Mouse (Mus musculus) hindbrain, embryonic 15.5 days (tissue): ENCODE data around the gene Elmo3. TPM values are rescaled to one million over a fixed set of nuclear protein-coding genes. Genes with fewer than 3 reads are reported as not detected.

Experiments used
- ATAC-seq: fragments of 200-750 bp; cut with Nextera tagmentation; 2 replicates; pipeline ENCODE4 v1.8.0; 2017; ENCODE audit warnings: low read depth, moderate number of reproducible peaks, moderate TSS enrichment; ENCODE audit not compliant: low FRiP score
- H3K27ac ChIP-seq: fragments of 300-500 bp; sonication (generic); replicated peaks from 2 replicates; pipeline ENCODE4 v1.5.1; 2015; ENCODE audit warnings: mild to moderate bottlenecking, inconsistent platforms
- H3K27me3 ChIP-seq: fragments of 300-500 bp; sonication (generic); 2 replicates; pipeline ENCODE4 v1.6.1; 2015; ENCODE audit warnings: control low read depth, inconsistent platforms
- H3K36me3 ChIP-seq: fragments of 300-500 bp; sonication (generic); 2 replicates; pipeline ENCODE4 v1.6.1; 2015; ENCODE audit warnings: control low read depth, inconsistent platforms
- H3K4me1 ChIP-seq: fragments of 300-500 bp; sonication (generic); replicated peaks from 2 replicates; pipeline ENCODE4 v1.6.1; 2015; ENCODE audit warnings: control low read depth, inconsistent platforms
- H3K4me2 ChIP-seq: fragments of 300-500 bp; sonication (generic); 2 replicates; pipeline ENCODE4 v1.6.1; 2015; ENCODE audit warnings: moderate library complexity, mild to moderate bottlenecking, inconsistent platforms
- H3K4me3 ChIP-seq: fragments of 300-500 bp; sonication (generic); 2 replicates; pipeline ENCODE4 v1.5.1; 2015; ENCODE audit warnings: mild to moderate bottlenecking, inconsistent platforms
- H3K9ac ChIP-seq: fragments of 300-500 bp; sonication (generic); 2 replicates; pipeline ENCODE4 v1.6.1; 2015; ENCODE audit warnings: inconsistent platforms
- H3K9me3 ChIP-seq: fragments of 300-500 bp; sonication (generic); 2 replicates; pipeline ENCODE4 v1.6.1; 2016; ENCODE audit warnings: control low read depth, inconsistent platforms
- WGBS: fragments of 180-500 bp; shearing (Covaris S2); methylation state at CpG from one replicate; pipeline ENCODE4 v1.1.7; 2015; 5-methylcytosine and 5-hydroxymethylcytosine counted together
- polyA plus RNA-seq: library from polyadenylated mRNA; unstranded; fragments of >200 nt; fragmentation: Nextera tagmentation; extraction: Ambion mirVana; gene quantifications from 2 replicates; pipeline ENCODE4 v1.2.1, GENCODE M21; 2015

Gene Elmo3
- polyA plus RNA-seq, 1 experiment from 2014 or later, result 1.3 TPM

DNA sequence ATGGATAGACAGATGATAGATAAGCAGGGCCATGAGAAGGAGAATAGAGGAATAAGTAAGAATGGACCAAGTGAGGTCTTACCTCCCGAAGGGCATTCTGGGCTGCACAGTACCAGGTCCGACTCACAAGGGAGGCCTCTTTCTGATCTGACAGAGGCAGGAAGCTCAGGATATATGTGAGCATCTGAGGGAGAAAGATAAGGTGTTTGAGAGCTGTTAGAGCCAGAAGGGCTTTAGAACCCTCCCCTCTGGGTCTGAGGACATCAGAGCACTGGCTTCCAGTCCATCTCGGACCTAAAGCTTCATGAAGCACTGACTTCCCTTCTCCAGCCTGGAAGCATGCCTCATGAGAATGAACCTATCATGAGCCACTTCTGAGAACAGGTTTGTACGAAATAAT, 17.8 kb downstream of the Elmo3 start:
- no peak overlapping the region for H3K4me3 ChIP-seq
- 91% methylated on average over 4 of the region's 4 CpGs for WGBS
- no peaks in the 10 kb centered on the region for H3K27me3 ChIP-seq
- no peak for ATAC-seq
- H3K9ac ChIP-seq, result no peak overlapping the region
- peaks cover 18% of the 10 kb centered on the region for H3K36me3 ChIP-seq
- peaks cover 24% of the 10 kb centered on the region for H3K4me1 ChIP-seq
- no peaks in the 10 kb centered on the region for H3K9me3 ChIP-seq
- no peak overlapping the region for H3K27ac ChIP-seq
- H3K4me2 ChIP-seq, result no peak overlapping the region

DNA sequence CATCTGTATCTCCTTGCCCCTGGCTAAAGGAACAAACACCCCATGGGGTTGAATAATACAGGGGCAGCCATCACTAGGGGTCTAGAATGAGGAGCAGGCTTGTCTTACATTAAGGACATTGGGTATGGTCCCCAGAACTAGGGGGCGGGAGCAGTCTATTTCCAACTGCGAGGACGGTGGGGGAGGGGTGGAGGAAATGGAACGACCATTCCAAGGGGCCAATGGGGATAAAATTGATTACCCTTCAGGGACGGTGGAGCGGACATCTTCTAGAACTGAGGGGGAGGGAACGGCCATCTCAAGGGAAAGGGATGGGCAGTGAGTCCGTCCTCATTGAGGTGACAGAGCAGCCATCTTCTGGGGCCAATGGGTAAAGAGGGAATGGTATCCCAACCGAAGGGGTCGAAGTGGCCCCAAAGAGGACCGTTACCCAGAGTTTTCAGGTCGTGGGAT, 20.3 kb downstream of the Elmo3 start:
- H3K36me3 ChIP-seq, result peaks cover 31% of the 10 kb centered on the region
- H3K9ac ChIP-seq, result peak overlapping the region; percentile 87
- H3K27ac ChIP-seq, result peak overlapping the region; percentile 83
- H3K4me2 ChIP-seq, result peak overlapping the region; percentile 90
- under 1% methylated on average over 12 of the region's 12 CpGs for WGBS
- no peaks in the 10 kb centered on the region for H3K27me3 ChIP-seq
- H3K9me3 ChIP-seq, result no peaks in the 10 kb centered on the region
- peak overlapping the region; percentile 68 for H3K4me3 ChIP-seq
- ATAC-seq, result peak; percentile 65
- peaks cover 24% of the 10 kb centered on the region for H3K4me1 ChIP-seq

DNA sequence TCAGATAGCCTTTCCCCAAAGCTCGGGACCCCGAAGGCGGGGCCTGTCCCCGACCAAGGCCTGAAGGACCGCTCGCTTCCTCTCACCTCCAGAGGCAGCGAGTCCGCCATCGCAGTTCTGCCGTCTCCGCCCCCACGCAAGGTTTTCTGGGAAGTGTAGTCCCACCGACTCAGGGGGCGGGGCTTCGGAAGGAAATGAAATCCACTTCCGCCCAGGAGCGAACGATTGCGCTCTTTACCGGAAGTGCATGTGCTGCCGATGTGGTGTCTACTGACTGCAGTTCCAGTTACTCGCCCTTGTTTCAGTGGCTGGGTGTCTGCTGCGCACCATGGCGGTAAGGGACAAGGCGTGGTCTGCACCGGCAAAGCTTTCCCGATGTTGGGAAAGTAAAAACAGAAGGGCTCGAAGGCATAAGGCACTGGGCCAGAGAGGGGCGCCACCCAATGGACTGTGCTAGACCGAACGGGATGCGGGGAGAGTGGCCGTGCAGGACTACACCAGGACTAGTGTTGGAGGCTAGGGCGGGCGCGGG, 20.8 kb downstream of the Elmo3 start, which contains the start of the genes Lrrc29 and Tmem208:
Lrrc29 (minus strand) TSS at position 138 of the 532 bp plus-strand sequence.
Tmem208 (plus strand) TSS at position 214 of the 532 bp plus-strand sequence.
- ATAC-seq, result peak; percentile 94
- H3K9ac ChIP-seq, result peak within 1 kb of the TSS; percentile 87

DNA sequence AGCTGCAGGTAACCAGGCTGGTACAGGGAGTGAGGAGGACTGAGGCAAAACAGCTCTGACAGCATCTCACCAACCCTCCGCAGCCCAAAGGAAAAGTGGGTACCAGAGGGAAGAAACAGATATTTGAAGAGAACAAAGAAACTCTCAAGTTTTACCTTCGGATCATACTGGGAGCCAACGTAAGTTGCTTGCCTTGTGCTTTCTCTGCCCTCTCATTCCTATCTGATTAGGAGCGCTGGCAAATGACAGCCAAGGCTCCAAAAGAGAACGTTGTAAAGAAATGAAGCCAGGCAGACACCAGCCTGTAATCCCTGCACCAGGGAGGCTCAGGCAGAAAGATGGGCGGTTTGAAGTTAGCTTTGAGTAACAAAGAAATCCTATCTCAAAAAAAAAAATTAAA, 21.6 kb downstream of the Elmo3 start:
- 43% methylated on average over 6 of the region's 6 CpGs for WGBS
- Histone ChIP-seq H3K9me3 (no peaks in the 10 kb centered on the region), H3K9ac (peak overlapping the region; percentile 87), H3K27me3 (no peaks in the 10 kb centered on the region), H3K27ac (peak overlapping the region; percentile 83), H3K4me3 (peak overlapping the region; percentile 68), H3K4me1 (peaks cover 24% of the 10 kb centered on the region), H3K36me3 (peaks cover 44% of the 10 kb centered on the region), H3K4me2 (peak overlapping the region; percentile 90)
- no peak for ATAC-seq

More for the DNA sequence above, 20.8 kb downstream of the Elmo3 start, which contains the start of the genes Lrrc29 and Tmem208:
- H3K4me2 ChIP-seq, result peak within 1 kb of the TSS; percentile 90
- H3K36me3 ChIP-seq, result peaks cover 36% of the 10 kb centered on the region
- H3K4me3 ChIP-seq, result peak within 1 kb of the TSS; percentile 68
- H3K4me1 ChIP-seq, result peaks cover 24% of the 10 kb centered on the region
- under 1% methylated on average over 36 of the region's 36 CpGs for WGBS
- H3K9me3 ChIP-seq, result no peaks in the 10 kb centered on the region
- H3K27ac ChIP-seq, result peak within 1 kb of the TSS; percentile 83
- no peaks in the 10 kb centered on the region for H3K27me3 ChIP-seq

DNA sequence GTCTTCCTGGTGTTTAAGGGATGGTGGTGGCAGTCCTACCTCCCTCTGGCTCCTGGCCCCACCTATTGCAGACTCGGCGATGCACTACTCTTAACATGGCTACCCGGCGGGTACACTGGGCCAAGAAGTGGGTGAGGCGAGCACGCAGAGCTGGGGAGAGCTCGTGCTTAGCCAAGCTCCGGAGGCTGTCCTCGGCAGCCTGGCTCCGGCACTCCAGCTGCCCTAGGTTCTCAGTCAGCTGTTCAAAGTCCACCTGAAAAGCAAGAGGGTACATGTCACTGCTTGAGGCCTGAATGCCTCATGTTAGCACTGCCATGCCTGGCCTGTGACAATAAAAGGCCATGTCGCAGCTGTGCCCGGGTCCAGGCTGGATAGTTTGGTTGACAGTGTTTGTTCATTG, 24.9 kb downstream of the Elmo3 start:
- no peak overlapping the region for H3K9ac ChIP-seq
- peaks cover 13% of the 10 kb centered on the region for H3K4me1 ChIP-seq
- 97% methylated on average over 12 of the region's 12 CpGs for WGBS
- H3K4me3 ChIP-seq, result no peak overlapping the region
- H3K9me3 ChIP-seq, result no peaks in the 10 kb centered on the region
- peaks cover 41% of the 10 kb centered on the region for H3K36me3 ChIP-seq
- no peak overlapping the region for H3K4me2 ChIP-seq
- no peak for ATAC-seq
- no peaks in the 10 kb centered on the region for H3K27me3 ChIP-seq
- no peak overlapping the region for H3K27ac ChIP-seq

DNA sequence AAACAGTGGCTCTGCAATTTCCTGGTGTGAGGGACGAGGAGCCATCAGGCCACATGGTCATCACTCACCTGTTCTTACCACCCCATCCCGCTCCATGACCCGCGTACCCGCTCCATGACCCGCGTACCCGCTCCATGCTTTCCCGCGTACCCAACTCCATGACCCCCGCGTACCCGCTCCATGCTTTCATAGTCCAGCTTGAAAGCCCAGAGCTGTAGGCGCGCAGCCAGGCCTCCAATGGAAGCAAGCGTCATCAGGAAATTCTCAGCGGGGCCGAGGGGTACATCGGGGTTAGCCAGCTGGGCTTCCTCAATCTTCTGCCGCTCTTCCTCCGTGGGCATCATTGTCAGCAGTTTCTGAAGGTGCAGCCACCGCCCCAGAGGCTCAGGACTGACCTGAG, 26.1 kb downstream of the Elmo3 start:
- H3K36me3 ChIP-seq, result peaks cover 41% of the 10 kb centered on the region
- no peak overlapping the region for H3K4me2 ChIP-seq
- no peaks in the 10 kb centered on the region for H3K9me3 ChIP-seq
- peaks cover 10% of the 10 kb centered on the region for H3K4me1 ChIP-seq
- no peaks in the 10 kb centered on the region for H3K27me3 ChIP-seq
- no peak for ATAC-seq
- no peak overlapping the region for H3K4me3 ChIP-seq
- 94% methylated on average over 22 of the region's 22 CpGs for WGBS
- H3K9ac ChIP-seq, result no peak overlapping the region
- H3K27ac ChIP-seq, result no peak overlapping the region

DNA sequence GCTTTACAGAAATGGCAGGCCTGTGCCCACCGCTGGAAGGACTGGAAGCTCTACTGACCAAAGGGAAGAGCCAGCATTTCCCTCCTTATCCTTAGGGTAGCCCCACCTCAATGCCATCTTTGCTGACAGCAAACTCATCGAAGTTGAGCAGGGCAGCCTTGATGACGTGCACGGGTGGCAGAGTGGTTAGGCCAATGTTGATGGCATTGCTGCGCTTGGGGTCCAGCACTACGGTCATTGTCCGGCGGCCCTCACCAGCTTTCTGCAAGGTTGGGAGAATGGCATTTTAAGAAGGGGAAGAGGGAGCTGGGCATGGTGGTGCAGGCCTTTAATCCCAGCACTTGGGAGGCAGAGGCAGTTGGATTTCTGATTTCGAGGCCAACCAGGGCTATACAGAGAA, 26.5 kb downstream of the Elmo3 start:
- WGBS, result 96% methylated on average over 9 of the region's 9 CpGs
- Histone ChIP-seq H3K27ac (no peak overlapping the region), H3K9ac (no peak overlapping the region), H3K4me1 (peaks cover 7% of the 10 kb centered on the region), H3K9me3 (no peaks in the 10 kb centered on the region), H3K36me3 (peaks cover 41% of the 10 kb centered on the region), H3K4me3 (no peak overlapping the region), H3K27me3 (no peaks in the 10 kb centered on the region), H3K4me2 (no peak overlapping the region)
- no peak for ATAC-seq

DNA sequence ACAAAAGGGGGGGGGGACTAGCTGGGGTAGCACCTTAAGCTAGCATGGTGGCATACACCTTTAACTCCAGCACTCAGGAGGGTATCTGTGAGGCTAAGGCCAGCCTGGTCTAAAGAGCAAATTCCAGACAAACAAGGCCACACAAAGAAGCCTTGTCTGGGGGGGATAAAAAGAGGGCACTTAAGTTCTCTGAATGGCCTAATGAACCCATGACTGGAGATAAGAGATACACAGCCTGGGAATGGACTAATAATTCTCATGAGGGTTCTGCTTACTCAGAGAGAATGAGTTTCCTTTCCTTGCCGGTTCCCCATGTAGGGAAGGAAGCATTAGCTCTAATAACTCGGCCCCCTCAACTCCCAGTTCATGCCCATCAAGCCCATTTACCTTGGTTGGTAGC, 27.1 kb downstream of the Elmo3 start:
- H3K36me3 ChIP-seq, result peaks cover 41% of the 10 kb centered on the region
- WGBS, result 74% methylated on average over 2 of the region's 2 CpGs

DNA sequence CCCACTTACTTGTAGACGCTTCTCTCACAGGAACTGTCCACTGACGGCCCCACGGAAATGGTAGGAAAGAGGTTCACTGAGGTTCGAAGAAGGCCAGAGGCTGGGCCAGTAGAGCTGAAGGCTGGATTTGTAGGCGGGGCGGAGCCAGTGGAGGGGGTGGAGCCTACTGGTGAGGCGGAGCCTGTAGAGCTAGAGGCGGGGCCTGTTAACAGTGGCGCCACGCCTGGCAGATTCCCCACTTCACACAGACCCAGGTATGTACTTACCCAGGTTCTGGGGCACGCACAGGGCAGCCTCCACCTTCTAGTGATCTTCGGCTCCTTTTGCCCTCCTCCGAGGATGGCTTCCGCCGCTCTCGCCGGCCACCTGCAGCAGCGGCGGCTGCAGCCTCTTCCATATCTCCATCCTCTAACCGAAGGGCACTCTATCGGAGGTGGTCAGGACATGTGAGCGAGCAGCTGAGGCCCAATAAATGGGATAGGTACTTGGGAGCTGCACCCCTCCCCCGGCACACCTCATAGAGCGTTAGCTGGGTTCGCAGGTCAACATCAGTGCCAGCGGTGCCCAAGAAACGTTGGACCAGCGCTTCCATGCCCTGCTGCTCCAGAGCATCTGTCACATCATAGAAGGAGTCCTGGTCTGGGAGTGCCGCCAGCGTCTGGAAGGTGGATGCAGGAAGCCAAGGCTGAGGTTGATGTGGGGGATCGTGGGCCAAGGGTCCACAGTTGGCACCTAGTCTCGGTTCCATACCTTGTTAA, 31.2 kb downstream of the Elmo3 start:
- H3K4me2 ChIP-seq, result peak overlapping the region; percentile 30
- H3K27me3 ChIP-seq, result no peaks in the 10 kb centered on the region
- peaks cover 7% of the 10 kb centered on the region for H3K36me3 ChIP-seq
- no peak overlapping the region for H3K9ac ChIP-seq
- peaks cover 3% of the 10 kb centered on the region for H3K4me1 ChIP-seq
- peak overlapping the region; percentile 17 for H3K4me3 ChIP-seq
- WGBS, result 50% methylated on average over 32 of the region's 32 CpGs
- no peaks in the 10 kb centered on the region for H3K9me3 ChIP-seq
- H3K27ac ChIP-seq, result no peak overlapping the region
- ATAC-seq, result peak; percentile 36; the same call in 1 of the 2 replicates

More for the DNA sequence above, 27.1 kb downstream of the Elmo3 start:
- no peak for ATAC-seq
- Histone ChIP-seq H3K9me3 (no peaks in the 10 kb centered on the region), H3K27ac (no peak overlapping the region), H3K4me3 (no peak overlapping the region), H3K4me2 (no peak overlapping the region), H3K9ac (no peak overlapping the region), H3K27me3 (no peaks in the 10 kb centered on the region), H3K4me1 (peaks cover 1% of the 10 kb centered on the region)

DNA sequence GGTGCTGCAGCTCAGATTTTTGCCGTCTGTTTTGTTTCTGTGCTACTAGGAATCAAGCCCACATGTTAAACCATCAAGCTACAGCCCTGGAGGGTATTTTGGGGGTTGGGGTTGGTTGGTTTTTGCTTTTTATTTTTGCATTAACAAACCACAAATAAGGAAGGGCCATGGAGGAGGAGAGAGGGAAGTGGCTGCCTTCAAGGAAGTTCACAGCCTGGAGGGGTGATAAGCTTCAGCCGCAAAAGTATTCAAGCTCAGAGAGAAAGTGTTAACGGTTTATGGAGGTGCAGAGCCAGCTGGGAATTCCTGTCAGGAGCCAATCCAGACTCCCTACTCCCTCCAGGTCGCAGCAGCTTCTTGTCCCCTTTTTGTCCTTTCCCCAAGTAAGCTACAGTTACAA, 33.6 kb downstream of the Elmo3 start:
- 69% methylated on average over 4 of the region's 4 CpGs for WGBS
- Histone ChIP-seq H3K9ac (no peak overlapping the region), H3K4me1 (peaks cover 5% of the 10 kb centered on the region), H3K4me3 (no peak overlapping the region), H3K27me3 (no peaks in the 10 kb centered on the region), H3K27ac (no peak overlapping the region), H3K4me2 (no peak overlapping the region), H3K9me3 (no peaks in the 10 kb centered on the region), H3K36me3 (peaks cover 3% of the 10 kb centered on the region; the same call in 1 of the 2 replicates)
- no peak for ATAC-seq

DNA sequence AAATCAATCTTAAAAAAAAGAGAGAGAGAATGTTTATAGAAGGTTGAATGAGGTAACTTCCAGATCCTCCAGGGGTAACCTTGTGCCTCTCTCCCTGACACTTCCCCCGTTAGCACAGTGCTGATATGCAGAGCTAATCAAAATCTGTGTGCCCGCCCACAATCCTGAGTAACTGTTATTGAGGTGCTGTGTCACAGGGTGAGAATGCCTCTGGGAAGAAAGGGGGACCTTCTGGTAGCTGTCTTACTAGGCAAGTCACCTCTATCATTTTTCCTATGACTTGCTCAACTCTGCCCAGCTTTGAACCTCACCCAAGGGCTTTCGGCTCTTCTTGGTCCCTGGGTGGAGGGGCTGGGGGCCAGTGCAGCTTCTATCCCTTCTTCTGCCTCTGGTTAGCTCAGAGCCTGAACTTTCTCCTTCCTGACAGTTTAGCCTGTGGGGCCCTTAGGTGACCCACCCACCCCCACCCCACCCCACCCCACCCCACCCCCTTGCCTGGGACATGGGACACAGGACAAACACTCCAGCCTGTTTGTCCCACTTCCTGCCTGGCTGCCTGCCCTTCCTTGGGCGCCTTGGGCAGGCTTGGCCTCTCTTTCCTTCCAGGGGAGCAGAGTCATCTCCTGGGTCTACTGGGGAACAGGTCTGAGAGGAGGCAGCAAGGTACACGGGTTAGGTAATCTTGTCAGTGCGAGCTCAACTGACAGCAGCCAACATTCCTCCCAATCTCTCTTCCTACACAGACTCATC, 34.7 kb downstream of the Elmo3 start:
- Histone ChIP-seq H3K4me3 (no peak overlapping the region), H3K9me3 (no peaks in the 10 kb centered on the region), H3K27me3 (no peaks in the 10 kb centered on the region), H3K27ac (no peak overlapping the region), H3K36me3 (no peaks in the 10 kb centered on the region), H3K4me1 (peaks cover 5% of the 10 kb centered on the region), H3K4me2 (no peak overlapping the region), H3K9ac (no peak overlapping the region)
- 82% methylated on average over 6 of the region's 6 CpGs for WGBS
- ATAC-seq, result no peak

DNA sequence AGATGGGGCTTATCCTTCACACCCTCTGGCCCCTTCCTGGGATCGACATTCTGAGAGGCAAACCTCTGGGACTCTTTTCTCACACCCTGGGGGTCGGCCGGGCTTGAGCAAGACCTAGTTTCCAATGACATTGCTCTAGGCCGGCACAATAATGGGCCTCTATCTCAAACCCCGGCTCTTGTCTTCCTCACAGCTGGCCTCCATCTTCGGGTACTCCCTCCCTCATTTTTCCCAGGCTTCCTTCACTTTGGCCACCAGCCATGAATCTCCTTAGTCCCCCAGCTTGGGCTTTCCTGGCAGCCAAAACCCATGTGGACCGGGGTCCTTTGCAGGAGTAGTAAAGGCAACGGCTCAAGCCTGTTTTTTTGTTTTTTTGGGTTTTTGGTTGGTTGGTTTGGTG, 36.0 kb downstream of the Elmo3 start:
- Histone ChIP-seq H3K4me3 (no peak overlapping the region), H3K4me2 (no peak overlapping the region), H3K27me3 (no peaks in the 10 kb centered on the region), H3K9me3 (no peaks in the 10 kb centered on the region), H3K9ac (no peak overlapping the region), H3K36me3 (no peaks in the 10 kb centered on the region), H3K27ac (peak overlapping the region; percentile 10; the same call in 1 of the 2 replicates), H3K4me1 (peaks cover 5% of the 10 kb centered on the region)
- ATAC-seq, result no peak
- WGBS, result 35% methylated on average over 8 of the region's 8 CpGs
